Mouse (Mus musculus) midbrain, embryonic 13.5 days (tissue): ENCODE data around the gene Adat3. TPM values are rescaled to one million over a fixed set of nuclear protein-coding genes. Genes with fewer than 3 reads are reported as not detected.
A peak's percentile ranks its signal among the peaks of the same experiment; 100 is the strongest.

Experiments used
- ATAC-seq: fragments of 200-750 bp; cut with Nextera tagmentation; 2 replicates; pipeline ENCODE4 v1.8.0; 2017; ENCODE audit warnings: mild to moderate bottlenecking, moderate TSS enrichment, moderate library complexity
- H3K27ac ChIP-seq: fragments of 300-500 bp; sonication (generic); 2 replicates; pipeline ENCODE4 v1.5.1; 2015; ENCODE audit warnings: inconsistent platforms, mild to moderate bottlenecking, moderate library complexity
- H3K27me3 ChIP-seq: fragments of 300-500 bp; sonication (generic); 2 replicates; pipeline ENCODE4 v1.6.1; 2015; ENCODE audit warnings: mild to moderate bottlenecking, inconsistent platforms
- H3K36me3 ChIP-seq: fragments of 300-500 bp; sonication (generic); 2 replicates; pipeline ENCODE4 v1.6.1; 2015; ENCODE audit warnings: mild to moderate bottlenecking, inconsistent platforms
- H3K4me1 ChIP-seq: fragments of 300-500 bp; sonication (generic); replicated peaks from 2 replicates; pipeline ENCODE4 v1.6.1; 2015; ENCODE audit warnings: inconsistent platforms
- H3K4me2 ChIP-seq: fragments of 300-500 bp; sonication (generic); replicated peaks from 2 replicates; pipeline ENCODE4 v1.6.1; 2015; ENCODE audit warnings: moderate library complexity, mild to moderate bottlenecking, inconsistent platforms
- H3K4me3 ChIP-seq: fragments of 300-500 bp; sonication (generic); replicated peaks from 2 replicates; pipeline ENCODE4 v1.5.1; 2015; ENCODE audit warnings: mild to moderate bottlenecking, inconsistent platforms
- H3K9ac ChIP-seq: fragments of 300-500 bp; sonication (generic); replicated peaks from 2 replicates; pipeline ENCODE4 v1.6.1; 2015; ENCODE audit warnings: mild to moderate bottlenecking, inconsistent platforms
- H3K9me3 ChIP-seq: fragments of 300-500 bp; sonication (generic); 2 replicates; pipeline ENCODE4 v1.6.1; 2016; ENCODE audit warnings: mild to moderate bottlenecking, inconsistent platforms
- WGBS: fragments of 180-500 bp; shearing (Covaris S2); methylation state at CpG from one replicate; pipeline ENCODE4 v1.1.7; 2015; 5-methylcytosine and 5-hydroxymethylcytosine counted together
- polyA plus RNA-seq: library from polyadenylated mRNA; unstranded; fragments of >200 nt; fragmentation: Nextera tagmentation; extraction: Ambion mirVana; gene quantifications from 2 replicates; pipeline ENCODE4 v1.2.1, GENCODE M21; 2015

Gene Adat3
- polyA plus RNA-seq: 6.1 and 7.6 TPM in 2 replicates

GRCm38 (mm10) chr10:80602698-80603325 is at the start of gene Adat3, which contains the start of gene Scamp4:
Adat3 (plus strand) TSS chr10:80602880.
Scamp4 (plus strand) TSS chr10:80602872.
- H3K9ac ChIP-seq: peak within 1 kb of the TSS; percentile 78
- no peaks in the 10 kb centered on the region for H3K27me3 ChIP-seq
- peaks cover 18% of the 10 kb centered on the region for H3K36me3 ChIP-seq
- peaks cover 20% of the 10 kb centered on the region for H3K4me1 ChIP-seq
- peak within 1 kb of the TSS; percentile 69 for H3K4me3 ChIP-seq
- peak within 1 kb of the TSS; percentile 90 for H3K27ac ChIP-seq
- H3K9me3 ChIP-seq: no peaks in the 10 kb centered on the region
- under 1% methylated on average over 54 of the region's 54 CpGs for WGBS
- H3K4me2 ChIP-seq: peak within 1 kb of the TSS; percentile 96
- peak; percentile 96 for ATAC-seq

DNA sequence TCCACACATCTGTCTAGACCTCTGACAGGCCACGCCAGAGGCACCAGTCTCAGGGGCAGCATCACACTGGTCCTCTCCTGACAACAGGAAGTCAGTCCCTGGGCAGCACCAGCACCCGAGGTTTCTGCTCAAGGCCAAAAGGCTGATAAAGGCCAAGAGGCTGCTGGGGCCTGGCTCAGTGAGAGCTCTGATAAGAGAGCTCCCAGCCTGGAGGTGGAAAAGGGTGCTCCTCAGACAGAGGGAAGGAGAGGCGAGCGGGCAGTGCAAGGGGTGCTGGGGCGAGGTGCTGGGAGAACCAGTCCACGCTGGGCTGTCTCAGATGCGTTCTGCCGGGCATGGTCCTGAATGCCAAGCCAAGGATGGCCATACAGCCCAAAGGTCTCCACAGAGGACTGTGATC is 49.1 kb upstream of the Adat3 start:
- no peaks in the 10 kb centered on the region for H3K27me3 ChIP-seq
- H3K4me1 ChIP-seq: peaks cover 20% of the 10 kb centered on the region
- H3K27ac ChIP-seq: no peak overlapping the region
- H3K9me3 ChIP-seq: no peaks in the 10 kb centered on the region
- no peak overlapping the region for H3K4me2 ChIP-seq
- no peak overlapping the region for H3K9ac ChIP-seq
- WGBS: 89% methylated on average over 8 of the region's 8 CpGs
- H3K36me3 ChIP-seq: peaks cover 23% of the 10 kb centered on the region
- no peak overlapping the region for H3K4me3 ChIP-seq
- ATAC-seq: no peak

GRCm38 (mm10) chr10:80553997-80554396 is 48.7 kb upstream of the Adat3 start:
- H3K4me3 ChIP-seq: no peak overlapping the region
- WGBS: 85% methylated on average over 6 of the region's 6 CpGs
- H3K9ac ChIP-seq: no peak overlapping the region
- peaks cover 19% of the 10 kb centered on the region for H3K36me3 ChIP-seq
- no peak overlapping the region for H3K4me2 ChIP-seq
- no peaks in the 10 kb centered on the region for H3K27me3 ChIP-seq
- no peaks in the 10 kb centered on the region for H3K9me3 ChIP-seq
- no peak overlapping the region for H3K27ac ChIP-seq
- peaks cover 19% of the 10 kb centered on the region for H3K4me1 ChIP-seq
- ATAC-seq: no peak

DNA sequence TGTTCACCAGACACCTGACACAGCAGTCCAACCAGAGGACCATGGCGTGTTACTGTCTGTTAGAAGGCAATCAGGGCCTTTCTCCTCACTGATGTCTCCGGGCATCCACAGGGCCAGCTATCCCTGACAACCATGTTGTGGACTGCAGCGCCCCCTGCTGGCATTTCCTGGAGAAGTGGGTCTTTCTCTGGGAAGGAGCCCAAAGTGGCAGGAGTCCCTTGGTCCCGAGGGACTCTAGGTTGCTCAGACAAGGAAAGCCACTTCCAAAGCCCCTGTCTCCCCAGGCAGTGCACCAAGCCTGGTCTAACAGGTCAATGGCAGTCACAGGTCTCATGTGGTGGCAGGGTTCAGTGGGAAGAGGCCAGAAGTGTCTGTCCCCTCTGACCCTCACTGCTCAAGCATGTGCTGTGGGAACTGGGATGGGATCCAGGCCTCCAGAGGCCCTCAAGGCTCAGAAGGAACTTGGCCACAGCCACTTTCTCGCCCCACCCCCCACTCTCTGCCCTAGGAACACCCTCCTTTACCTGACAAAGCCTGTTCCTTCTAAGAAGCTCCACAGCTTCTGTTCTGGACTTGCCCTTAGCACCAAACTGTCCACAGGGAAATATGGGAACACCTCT is 45.2 kb upstream of the Adat3 start:
- no peak for ATAC-seq
- Histone ChIP-seq H3K27ac (no peak overlapping the region), H3K4me1 (peaks cover 40% of the 10 kb centered on the region), H3K27me3 (no peaks in the 10 kb centered on the region), H3K4me2 (no peak overlapping the region), H3K9ac (peak overlapping the region; percentile 33; the same call in 1 of the 2 replicates), H3K9me3 (no peaks in the 10 kb centered on the region), H3K4me3 (no peak overlapping the region), H3K36me3 (no peaks in the 10 kb centered on the region)
- 35% methylated on average over 5 of the region's 5 CpGs for WGBS

- Histone ChIP-seq H3K4me2 (0 out of 2 replicates have a peak overlapping the region, but pooled peaks have one; percentile 12), H3K4me3 (no peak overlapping the region), H3K9ac (no peak overlapping the region), H3K4me1 (peaks cover 46% of the 10 kb centered on the region), H3K27ac (no peak overlapping the region), H3K9me3 (no peaks in the 10 kb centered on the region), H3K27me3 (no peaks in the 10 kb centered on the region), H3K36me3 (no peaks in the 10 kb centered on the region)
- ATAC-seq: no peak
- 95% methylated on average over 7 of the region's 7 CpGs for WGBS
These were observed 43.2 kb upstream of the Adat3 start for GRCm38 (mm10) chr10:80559431-80559830.

GRCm38 (mm10) chr10:80560621-80561020 is 42.1 kb upstream of the Adat3 start:
- Histone ChIP-seq H3K27ac (peak overlapping the region; percentile 91; the same call in 1 of the 2 replicates), H3K9ac (peak overlapping the region; percentile 93), H3K36me3 (no peaks in the 10 kb centered on the region), H3K4me3 (peak overlapping the region; percentile 65), H3K27me3 (no peaks in the 10 kb centered on the region), H3K9me3 (no peaks in the 10 kb centered on the region), H3K4me2 (peak overlapping the region; percentile 94), H3K4me1 (peaks cover 46% of the 10 kb centered on the region)
- 1% methylated on average over 13 of the region's 13 CpGs for WGBS
- peak; percentile 3 for ATAC-seq

DNA sequence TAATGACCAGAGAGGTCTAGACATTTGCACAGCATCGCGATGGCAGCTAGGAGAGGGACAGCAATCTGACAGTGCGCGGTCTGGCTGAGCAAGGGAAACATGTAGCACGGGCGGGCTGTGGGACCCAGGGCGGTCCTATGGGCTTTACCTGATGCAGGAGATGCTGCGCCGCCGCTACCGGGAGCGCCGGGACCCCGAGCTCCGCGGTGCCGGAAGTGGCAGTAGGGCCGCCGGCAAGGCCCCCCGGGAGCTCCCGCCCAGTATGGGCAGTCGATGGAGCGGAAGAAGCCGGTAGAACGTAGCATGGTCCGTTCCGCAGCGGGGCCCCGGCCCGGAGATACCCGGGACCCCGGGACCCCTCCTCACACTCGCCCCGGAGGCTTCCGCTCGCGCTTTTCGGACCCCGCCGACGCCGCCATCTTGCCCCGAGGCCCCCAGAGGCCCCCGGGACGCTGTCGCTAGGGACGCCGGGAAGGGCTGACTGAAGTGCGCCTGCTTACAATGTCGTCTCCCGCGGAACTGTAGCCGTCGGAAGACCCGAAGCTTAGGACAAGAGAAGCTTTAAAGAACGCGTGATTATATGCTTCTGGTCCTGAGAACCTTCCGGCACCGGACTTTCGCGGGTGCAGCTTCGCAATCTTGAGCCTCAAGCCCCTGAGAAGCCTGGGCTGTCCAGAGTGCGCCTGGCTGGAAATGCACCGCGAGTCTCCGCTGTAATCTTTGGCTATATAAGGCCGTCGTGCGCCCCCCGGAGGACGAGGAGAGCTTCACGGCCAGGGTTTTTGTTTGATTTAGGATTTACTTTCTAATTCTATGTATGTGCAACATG is 41.4 kb upstream of the Adat3 start, which contains the start of gene Rexo1:
TSS of gene Rexo1 (minus strand) at position 445 of the 829 bp plus-strand sequence.
- H3K27me3 ChIP-seq: no peaks in the 10 kb centered on the region
- H3K36me3 ChIP-seq: no peaks in the 10 kb centered on the region
- under 1% methylated on average over 70 of the region's 72 CpGs for WGBS
- H3K9me3 ChIP-seq: no peaks in the 10 kb centered on the region
- H3K4me1 ChIP-seq: peaks cover 52% of the 10 kb centered on the region
- peak within 1 kb of the TSS; percentile 65 for H3K4me3 ChIP-seq
- peak within 1 kb of the TSS; percentile 91 for H3K27ac ChIP-seq
- H3K9ac ChIP-seq: peak within 1 kb of the TSS; percentile 93
- H3K4me2 ChIP-seq: peak within 1 kb of the TSS; percentile 94
- peak; percentile 78 for ATAC-seq

DNA sequence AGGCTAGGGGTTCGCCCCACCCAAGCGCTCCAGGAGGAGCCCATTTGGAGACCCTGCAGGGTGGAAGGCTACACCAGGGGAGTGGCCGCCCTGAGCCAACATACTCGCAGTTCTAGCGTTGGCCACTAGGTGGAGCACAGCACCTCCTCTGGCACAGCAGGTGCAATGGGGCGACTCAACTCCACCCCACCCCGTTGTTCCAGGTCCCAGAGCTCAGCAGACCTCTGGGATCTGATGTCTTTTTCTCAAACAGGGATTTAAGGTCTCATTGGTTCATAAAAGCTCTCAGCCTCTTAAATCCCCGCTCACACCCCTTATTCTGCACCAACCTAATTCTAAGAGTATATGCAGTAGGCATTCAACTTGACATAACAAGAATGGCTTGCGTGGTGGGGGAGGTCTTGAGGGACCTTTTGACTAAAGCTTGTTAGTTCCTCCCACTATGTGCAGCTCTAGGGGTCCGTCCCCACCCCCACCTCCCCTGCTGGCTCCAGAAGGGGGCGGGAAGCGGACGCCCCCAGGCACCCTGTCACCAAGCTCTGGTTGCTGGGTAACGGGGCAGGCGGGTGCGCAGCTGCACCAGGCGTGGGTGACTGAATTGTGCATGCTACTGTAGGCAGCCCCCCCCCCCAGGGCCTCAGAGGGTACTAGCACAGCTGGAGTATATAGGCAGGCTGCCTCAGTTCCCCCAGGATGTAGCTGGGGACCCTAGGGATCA is 36.1 kb upstream of the Adat3 start:
- H3K4me2 ChIP-seq: peak overlapping the region; percentile 47
- H3K9ac ChIP-seq: peak overlapping the region; percentile 50; the same call in 1 of the 2 replicates
- peaks cover 10% of the 10 kb centered on the region; the same call in 1 of the 2 replicates for H3K36me3 ChIP-seq
- H3K4me1 ChIP-seq: peaks cover 52% of the 10 kb centered on the region
- WGBS: 7% methylated on average over 17 of the region's 17 CpGs
- peak; percentile 70 for ATAC-seq
- peak overlapping the region; percentile 85 for H3K27ac ChIP-seq
- H3K9me3 ChIP-seq: no peaks in the 10 kb centered on the region
- no peaks in the 10 kb centered on the region for H3K27me3 ChIP-seq
- peak overlapping the region; percentile 14 for H3K4me3 ChIP-seq

DNA sequence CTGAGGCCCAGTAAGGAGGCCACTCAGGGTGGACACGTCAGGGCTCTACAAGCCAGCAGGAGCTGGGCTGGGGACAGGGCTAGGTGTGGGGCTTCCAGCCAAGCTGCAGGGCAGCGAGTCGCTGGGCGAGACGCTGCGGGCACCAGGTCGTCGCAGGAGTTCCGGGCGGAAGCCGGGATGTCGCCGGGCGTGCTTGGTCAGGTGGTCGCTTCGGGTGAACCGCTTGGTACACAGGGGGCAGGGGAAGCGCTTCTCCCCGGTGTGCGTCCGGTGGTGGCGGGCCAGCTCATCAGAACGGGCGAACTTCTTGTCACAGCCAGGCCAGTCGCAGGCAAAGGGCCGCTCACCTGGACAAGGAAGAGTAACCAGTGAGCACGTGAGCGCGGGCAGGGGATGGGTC is 33.8 kb upstream of the Adat3 start:
- H3K36me3 ChIP-seq: peaks cover 10% of the 10 kb centered on the region; the same call in 1 of the 2 replicates
- H3K27me3 ChIP-seq: no peaks in the 10 kb centered on the region
- no peak overlapping the region for H3K4me3 ChIP-seq
- no peak for ATAC-seq
- H3K27ac ChIP-seq: no peak overlapping the region
- H3K9me3 ChIP-seq: no peaks in the 10 kb centered on the region
- WGBS: 96% methylated on average over 29 of the region's 29 CpGs
- H3K4me2 ChIP-seq: no peak overlapping the region
- H3K9ac ChIP-seq: no peak overlapping the region
- H3K4me1 ChIP-seq: peaks cover 56% of the 10 kb centered on the region

DNA sequence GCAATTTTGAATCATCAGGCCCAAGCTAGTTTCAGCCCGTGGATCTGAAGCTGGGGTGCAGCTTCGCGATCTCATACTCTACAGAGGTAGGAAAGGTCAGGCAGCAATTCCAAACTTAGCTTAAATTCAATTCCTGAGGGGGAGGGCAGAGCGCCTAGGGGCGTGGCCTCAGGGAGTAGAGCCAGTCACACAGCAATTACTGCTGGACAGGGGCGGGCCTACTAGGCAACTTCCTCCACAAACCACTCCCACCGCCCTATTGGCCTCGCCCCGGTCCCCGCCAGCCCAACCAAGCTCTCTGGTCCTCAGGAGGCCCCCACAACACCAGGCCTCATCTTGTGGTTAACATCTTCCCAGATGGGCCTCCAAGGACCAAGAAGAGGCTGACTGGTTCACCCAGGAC is 33.0 kb upstream of the Adat3 start:
- Histone ChIP-seq H3K4me2 (no peak overlapping the region), H3K4me1 (peaks cover 64% of the 10 kb centered on the region)

GRCm38 (mm10) chr10:80570419-80570818 is 32.3 kb upstream of the Adat3 start:
- Histone ChIP-seq H3K9ac (peak overlapping the region; percentile 63; the same call in 1 of the 2 replicates), H3K36me3 (peaks cover 10% of the 10 kb centered on the region; the same call in 1 of the 2 replicates), H3K4me1 (peaks cover 72% of the 10 kb centered on the region), H3K9me3 (no peaks in the 10 kb centered on the region), H3K4me2 (peak overlapping the region; percentile 40), H3K27me3 (no peaks in the 10 kb centered on the region), H3K4me3 (0 out of 2 replicates have a peak overlapping the region, but pooled peaks have one; percentile 20), H3K27ac (no peak overlapping the region)
- 95% methylated on average over 10 of the region's 10 CpGs for WGBS
- ATAC-seq: no peak

More for the DNA sequence above, 33.0 kb upstream of the Adat3 start:
- Histone ChIP-seq H3K36me3 (peaks cover 10% of the 10 kb centered on the region; the same call in 1 of the 2 replicates), H3K9me3 (no peaks in the 10 kb centered on the region), H3K27ac (no peak overlapping the region), H3K4me3 (no peak overlapping the region), H3K27me3 (no peaks in the 10 kb centered on the region), H3K9ac (no peak overlapping the region)
- no peak for ATAC-seq
- WGBS: 39% methylated on average over 10 of the region's 10 CpGs
